Mouse (Mus musculus) brain, embryonic 14.5 days (tissue): ENCODE results near the gene Fkbp14.

Source experiments
- CTCF ChIP-seq: fragments of 200-500 bp; IDR thresholded peaks from 2 replicates; pipeline ENCODE4 v1.5.1; 2012; ENCODE audit warnings: inconsistent platforms, mild to moderate bottlenecking, moderate library complexity, borderline replicate concordance; ENCODE audit not compliant: insufficient read depth, insufficient read length; ENCODE audit errors: extremely low read depth
- POLR2A ChIP-seq: fragments of 200-500 bp; IDR thresholded peaks from 2 replicates; pipeline ENCODE4 v1.6.1; 2012; ENCODE audit warnings: mild to moderate bottlenecking, inconsistent platforms, borderline replicate concordance; ENCODE audit not compliant: poor library complexity, insufficient read depth, insufficient read length, severe bottlenecking; ENCODE audit errors: extremely low read depth

DNA sequence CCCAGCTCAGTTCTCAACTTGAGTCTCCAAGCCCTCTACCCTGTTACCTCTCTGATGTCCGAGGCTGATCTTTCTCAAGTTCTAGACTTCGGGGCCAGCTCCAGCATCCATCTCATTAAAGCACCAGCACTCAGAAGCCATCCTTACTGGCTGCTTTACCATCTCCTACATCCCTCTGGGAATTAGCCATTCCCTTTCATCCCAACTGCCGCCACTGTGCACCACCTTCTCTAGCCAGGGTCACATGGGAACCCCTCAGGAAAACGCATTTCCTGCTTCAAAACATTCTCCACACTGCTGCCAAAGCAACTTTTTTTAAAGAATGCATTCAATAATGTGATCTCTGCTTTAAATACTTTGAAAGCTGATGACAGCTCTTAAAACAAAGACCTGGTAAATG lies 47.8 kb downstream of the Fkbp14 start:
- TF ChIP-seq POLR2A (no peak), CTCF (no peak)
